Mouse (Mus musculus): Measurements from ENCODE around the gene Bex4. TPM values are rescaled to one million over a fixed set of nuclear protein-coding genes. Genes with fewer than 3 reads are reported as not detected.

The Bex4 gene
- total RNA-seq, 2 experiments from 2014 or later = 21.0 to 22.0 TPM

- no peak for DNase-seq (ENCODE audit: extremely low spot score in 1 of 2, low spot score in 1 of 2)
Observed at GRCm38 (mm10) chrX:136180897-136181553, 42.2 kb downstream of the Bex4 start.

GRCm38 (mm10) chrX:136183107-136183506 is 44.3 kb downstream of the Bex4 start:
- no peak for DNase-seq (ENCODE audit: extremely low spot score in 1 of 2, low spot score in 1 of 2)

Small RNAs within 50 kb of the gene (microRNA-seq; reads per million reads assigned to microRNA genes)
- gene Mir6383 = 0 reads per million in 2 experiments

Other genes starting within 250 kb of the Bex4 start
- 10 to 100 TPM; 64.8 to 76.9 TPM for gene Arxes2, start 145.2 kb upstream of the Bex4 start, total RNA-seq (2021)
- 10 to 100 TPM; 40.7 to 46.9 TPM for gene Arxes1, start 105.6 kb upstream of the Bex4 start, total RNA-seq (2021)
- 100 to 1,000 TPM; 365 to 377 TPM for gene Bex2, start 70.8 kb upstream of the Bex4 start, total RNA-seq (2021)
- gene Nxf3, start 53.7 kb upstream of the Bex4 start, total RNA-seq (2021) = not detected
- 10 to 100 TPM; 36.6 to 42.7 TPM for gene Tceal8, start 33.3 kb downstream of the Bex4 start, total RNA-seq (2021)
- 100 to 1,000 TPM; 121 to 151 TPM for gene Tceal5, start 64.9 kb downstream of the Bex4 start, total RNA-seq (2021)
- 1 to 10 TPM in 1 of 2 experiments, under 1 TPM in 1; 0.70 to 1.4 TPM for gene Tceal7, start 75.8 kb downstream of the Bex4 start, total RNA-seq (2021)
- gene Bex1, start 76.5 kb downstream of the Bex4 start, total RNA-seq (2021) = 10 to 100 TPM; 64.9 to 73.4 TPM
- gene Tceal9, start 106.1 kb downstream of the Bex4 start, total RNA-seq (2021) = 10 to 100 TPM; 88.5 to 93.5 TPM
- 100 to 1,000 TPM; 317 to 336 TPM for gene Bex3, start 131.3 kb downstream of the Bex4 start, total RNA-seq (2021)

All from layer of hippocampus, postnatal 25 days (tissue).